Mouse (Mus musculus) forebrain, embryonic 13.5 days (tissue): ENCODE measurements around the gene Ldb3. TPM values are rescaled to one million over a fixed set of nuclear protein-coding genes. Genes with fewer than 3 reads are reported as not detected.

Source experiments
- polyA plus RNA-seq: library from polyadenylated mRNA; unstranded; fragments of >200 nt; fragmentation: Nextera tagmentation; extraction: Ambion mirVana; gene quantifications from 2 replicates; pipeline ENCODE4 v1.2.1, GENCODE M21; 2015

Gene Ldb3
- polyA plus RNA-seq, 1 experiment from 2014 or later = 0.32 TPM

Other genes starting within 250 kb of the Ldb3 start
- not detected in 2 replicates for gene Fam25c, start 233.2 kb downstream of the Ldb3 start, polyA plus RNA-seq
- gene Sncg, start 213.9 kb downstream of the Ldb3 start, polyA plus RNA-seq = 3.8 and 4.5 TPM in 2 replicates
- 5.1 and 5.3 TPM in 2 replicates for gene Mmrn2, start 213.2 kb downstream of the Ldb3 start, polyA plus RNA-seq
- 24.9 and 25.5 TPM in 2 replicates for gene Bmpr1a, start 85.3 kb downstream of the Ldb3 start, polyA plus RNA-seq
- not detected in 2 replicates for gene 9230112D13Rik, start 65.9 kb downstream of the Ldb3 start, polyA plus RNA-seq
- gene Opn4, start 11.5 kb upstream of the Ldb3 start, polyA plus RNA-seq = 0.16 TPM in 1 of 2 replicates, not detected in the other
- 25.1 and 26.6 TPM in 2 replicates for gene Wapl, start 85.2 kb upstream of the Ldb3 start, polyA plus RNA-seq
- 1.2 and 1.7 TPM in 2 replicates for gene Grid1, start 231.4 kb upstream of the Ldb3 start, polyA plus RNA-seq